Mouse (Mus musculus) myocyte (in vitro differentiated cells): ENCODE results near the gene Slco1a5. TPM values are rescaled to one million over a fixed set of nuclear protein-coding genes. Genes with fewer than 3 reads are reported as not detected.

Source experiments
- H3K27me3 ChIP-seq: one replicate; pipeline ENCODE4 v1.6.1; 2011; ENCODE audit not compliant: control insufficient read depth, insufficient read depth, insufficient read length
- H3K36me3 ChIP-seq: one replicate; pipeline ENCODE4 v1.6.1; 2011; ENCODE audit not compliant: control insufficient read depth, insufficient read depth
- H3K4me2 ChIP-seq: one replicate; pipeline ENCODE4 v1.6.1; 2011; ENCODE audit warnings: low read depth, control low read depth
- H3K4me3 ChIP-seq: one replicate; pipeline ENCODE4 v1.5.1; 2011; ENCODE audit warnings: mild to moderate bottlenecking, control low read depth, moderate library complexity
- H3K79me2 ChIP-seq: one replicate; pipeline ENCODE4 v1.6.1; 2011; ENCODE audit not compliant: control insufficient read depth, insufficient read depth
- H3ac ChIP-seq: one replicate; pipeline ENCODE4 v1.6.1; 2011; ENCODE audit not compliant: control insufficient read depth, insufficient read length
- CEBPB ChIP-seq: IDR thresholded peaks from 2 replicates; pipeline ENCODE4 v1.6.1; 2011; ENCODE audit warnings: mild to moderate bottlenecking, moderate library complexity; ENCODE audit not compliant: poor library complexity, insufficient read depth, severe bottlenecking
- E2F4 ChIP-seq: IDR thresholded peaks from one replicate; pipeline ENCODE4 v1.6.1; 2011; ENCODE audit warnings: mild to moderate bottlenecking, control low read depth, moderate library complexity; ENCODE audit not compliant: insufficient read depth
- MAX ChIP-seq: IDR thresholded peaks from one replicate; pipeline ENCODE4 v1.6.1; 2011; ENCODE audit warnings: low read depth, mild to moderate bottlenecking, control low read depth
- MYOD1 ChIP-seq, 3 experiments: IDR thresholded peaks; one replicate each; pipeline ENCODE4 v1.6.1; 2011; ENCODE audit warnings: control low read depth in 2 of 3, low read depth in 2 of 3, mild to moderate bottlenecking in 2 of 3, moderate library complexity in 1 of 3; ENCODE audit not compliant: insufficient read length in 2 of 3, control insufficient read depth in 1 of 3
- MYOG ChIP-seq, 3 experiments: IDR thresholded peaks; one replicate each; pipeline ENCODE4 v1.6.1; 2011; ENCODE audit warnings: control low read depth in 2 of 3, low read depth in 2 of 3, mild to moderate bottlenecking in 2 of 3; ENCODE audit not compliant: insufficient read length in 2 of 3, control insufficient read depth in 1 of 3, insufficient read depth in 1 of 3
- POLR2A ChIP-seq: IDR thresholded peaks from one replicate; pipeline ENCODE4 v1.6.1; 2011; ENCODE audit warnings: low read depth, mild to moderate bottlenecking, control low read depth, moderate library complexity; ENCODE audit not compliant: insufficient read length
- POLR2AphosphoS2 ChIP-seq: IDR thresholded peaks from one replicate; pipeline ENCODE4 v1.6.1; 2011; ENCODE audit warnings: low read depth, control low read depth; ENCODE audit not compliant: insufficient read length
- REST ChIP-seq: IDR thresholded peaks from one replicate; pipeline ENCODE4 v1.6.1; 2011; ENCODE audit warnings: mild to moderate bottlenecking, control low read depth, moderate library complexity; ENCODE audit not compliant: insufficient read depth, insufficient read length
- SRF ChIP-seq: IDR thresholded peaks from one replicate; pipeline ENCODE4 v1.6.1; 2011; ENCODE audit warnings: low read depth; ENCODE audit not compliant: control insufficient read depth, insufficient read length
- TCF12 ChIP-seq: IDR thresholded peaks from one replicate; pipeline ENCODE4 v1.6.1; 2011; ENCODE audit warnings: mild to moderate bottlenecking, control low read depth; ENCODE audit not compliant: poor library complexity, insufficient read depth, severe bottlenecking
- TCF3 ChIP-seq: IDR thresholded peaks from one replicate; pipeline ENCODE4 v1.6.1; 2011; ENCODE audit warnings: low read depth, control low read depth; ENCODE audit not compliant: insufficient read length
- USF1 ChIP-seq: IDR thresholded peaks from one replicate; pipeline ENCODE4 v1.6.1; 2011; ENCODE audit warnings: low read depth, mild to moderate bottlenecking, control low read depth, moderate library complexity
- polyA plus RNA-seq: library from polyadenylated mRNA; unstranded; fragments of >200 nt; fragmentation: generic; extraction: Trizol; gene quantifications from one replicate; pipeline ENCODE4 v1.2.1, GENCODE M21; 2012; ENCODE audit warnings: missing spikeins

Gene Slco1a5
- polyA plus RNA-seq, 1 experiment: 0.20 TPM

- H3K36me3 ChIP-seq: no peaks in the 10 kb centered on the region
- no peak overlapping the region for H3K4me2 ChIP-seq
- no peaks in the 10 kb centered on the region for H3K79me2 ChIP-seq
- no peak for TF ChIP-seq POLR2AphosphoS2
- no peak for TF ChIP-seq MAX
- peak in 1 of 3 experiments; percentile 66 for TF ChIP-seq MYOG (IDR thresholded peaks at IDR 0.05; ENCODE audit: control insufficient read depth in 1 of 3, insufficient read depth in 1 of 3, insufficient read length in 2 of 3, low read depth in 2 of 3)
- TF ChIP-seq MYOD1 (IDR thresholded peaks at IDR 0.05; ENCODE audit: control insufficient read depth in 1 of 3, insufficient read length in 2 of 3, low read depth in 2 of 3): peak in 1 of 3 experiments; percentile 70
- no peak overlapping the region for H3K4me3 ChIP-seq
- H3K27me3 ChIP-seq: no peaks in the 10 kb centered on the region
- H3ac ChIP-seq: no peak overlapping the region
These were observed 77.7 kb downstream of the Slco1a5 start for GRCm38 (mm10) chr6:142245065-142245464.

GRCm38 (mm10) chr6:142239468-142239867 is 83.3 kb downstream of the Slco1a5 start:
- H3K27me3 ChIP-seq: no peaks in the 10 kb centered on the region
- no peaks in the 10 kb centered on the region for H3K79me2 ChIP-seq
- H3K36me3 ChIP-seq: no peaks in the 10 kb centered on the region
- no peak overlapping the region for H3K4me2 ChIP-seq
- H3K4me3 ChIP-seq: no peak overlapping the region
- H3ac ChIP-seq: no peak overlapping the region
- TF ChIP-seq SRF: no peak
- TF ChIP-seq MYOG (IDR thresholded peaks at IDR 0.05; ENCODE audit: control insufficient read depth in 1 of 3, insufficient read depth in 1 of 3, insufficient read length in 2 of 3, low read depth in 2 of 3): peak in 1 of 3 experiments; percentile 65
- TF ChIP-seq MYOD1 (IDR thresholded peaks at IDR 0.05; ENCODE audit: control insufficient read depth in 1 of 3, insufficient read length in 2 of 3, low read depth in 2 of 3): peak in 2 of 3 experiments; percentile 21 to 51
- no peak for TF ChIP-seq CEBPB
- no peak for TF ChIP-seq MAX
- TF ChIP-seq POLR2AphosphoS2: no peak

- Histone ChIP-seq H3ac (no peak overlapping the region), H3K79me2 (no peaks in the 10 kb centered on the region), H3K4me3 (no peak overlapping the region), H3K4me2 (no peak overlapping the region), H3K36me3 (no peaks in the 10 kb centered on the region), H3K27me3 (no peaks in the 10 kb centered on the region)
- TF ChIP-seq TCF12: no peak
- no peak for TF ChIP-seq MYOD1 (IDR thresholded peaks at IDR 0.05; ENCODE audit: control insufficient read depth in 1 of 3, insufficient read length in 2 of 3, low read depth in 2 of 3)
- TF ChIP-seq SRF: no peak
- TF ChIP-seq POLR2AphosphoS2: no peak
- TF ChIP-seq MAX: no peak
- no peak for TF ChIP-seq POLR2A
- no peak for TF ChIP-seq E2F4
- TF ChIP-seq MYOG (IDR thresholded peaks at IDR 0.05; ENCODE audit: control insufficient read depth in 1 of 3, insufficient read depth in 1 of 3, insufficient read length in 2 of 3, low read depth in 2 of 3): no peak
- TF ChIP-seq TCF3: no peak
- TF ChIP-seq USF1: no peak
- TF ChIP-seq CEBPB: no peak
These were observed 102.6 kb downstream of the Slco1a5 start for GRCm38 (mm10) chr6:142220138-142220537.

- Histone ChIP-seq H3K4me3 (no peak overlapping the region), H3K4me2 (no peak overlapping the region), H3K27me3 (no peaks in the 10 kb centered on the region), H3K79me2 (no peaks in the 10 kb centered on the region), H3ac (no peak overlapping the region), H3K36me3 (no peaks in the 10 kb centered on the region)
- TF ChIP-seq MYOG (IDR thresholded peaks at IDR 0.05; ENCODE audit: control insufficient read depth in 1 of 3, insufficient read depth in 1 of 3, insufficient read length in 2 of 3, low read depth in 2 of 3): no peak
- no peak for TF ChIP-seq SRF
- no peak for TF ChIP-seq POLR2AphosphoS2
- TF ChIP-seq POLR2A: no peak
- TF ChIP-seq TCF3: no peak
- TF ChIP-seq CEBPB: no peak
- TF ChIP-seq E2F4: no peak
- TF ChIP-seq REST: no peak
- TF ChIP-seq USF1: no peak
- TF ChIP-seq MAX: no peak
- TF ChIP-seq TCF12: no peak
- no peak for TF ChIP-seq MYOD1 (IDR thresholded peaks at IDR 0.05; ENCODE audit: control insufficient read depth in 1 of 3, insufficient read length in 2 of 3, low read depth in 2 of 3)
These were observed 111.0 kb downstream of the Slco1a5 start for GRCm38 (mm10) chr6:142211821-142212220.

GRCm38 (mm10) chr6:142209749-142210148 is 113.0 kb downstream of the Slco1a5 start:
- Histone ChIP-seq H3K79me2 (no peaks in the 10 kb centered on the region), H3K27me3 (no peaks in the 10 kb centered on the region), H3K4me3 (no peak overlapping the region), H3ac (no peak overlapping the region), H3K36me3 (no peaks in the 10 kb centered on the region), H3K4me2 (no peak overlapping the region)
- TF ChIP-seq POLR2AphosphoS2: no peak

GRCm38 (mm10) chr6:142208421-142208820 is 114.4 kb downstream of the Slco1a5 start, which contains the start of gene Slco1a6:
TSS of gene Slco1a6 (minus strand) at chr6:142208521.
- Histone ChIP-seq H3K4me3 (no peak within 1 kb of the TSS), H3K36me3 (no peaks in the 10 kb centered on the region), H3ac (no peak within 1 kb of the TSS), H3K4me2 (no peak within 1 kb of the TSS), H3K27me3 (no peaks in the 10 kb centered on the region), H3K79me2 (no peaks in the 10 kb centered on the region)
- TF ChIP-seq E2F4: no peak
- TF ChIP-seq TCF3: no peak
- TF ChIP-seq TCF12: no peak
- no peak for TF ChIP-seq CEBPB
- no peak for TF ChIP-seq POLR2AphosphoS2
- no peak for TF ChIP-seq MYOD1 (IDR thresholded peaks at IDR 0.05; ENCODE audit: control insufficient read depth in 1 of 3, insufficient read length in 2 of 3, low read depth in 2 of 3)
- TF ChIP-seq REST: no peak
- TF ChIP-seq MYOG (IDR thresholded peaks at IDR 0.05; ENCODE audit: control insufficient read depth in 1 of 3, insufficient read depth in 1 of 3, insufficient read length in 2 of 3, low read depth in 2 of 3): no peak
- TF ChIP-seq MAX: no peak
- no peak for TF ChIP-seq USF1
- no peak for TF ChIP-seq POLR2A
- TF ChIP-seq SRF: no peak
